Mouse (Mus musculus) limb, embryonic 15.5 days (tissue): Measurements from ENCODE around the gene Rps6ka4. TPM values are rescaled to one million over a fixed set of nuclear protein-coding genes. Genes with fewer than 3 reads are reported as not detected.

ENCODE experiments used
- ATAC-seq: fragments of 200-750 bp; cut with Nextera tagmentation; 2 replicates; pipeline ENCODE4 v1.8.0; 2017; ENCODE audit warnings: low read depth, moderate TSS enrichment; ENCODE audit not compliant: insufficient number of reproducible peaks, low FRiP score, low TSS enrichment
- H3K27ac ChIP-seq: fragments of 300-500 bp; sonication (generic); 2 replicates; pipeline ENCODE4 v1.5.1; 2015; ENCODE audit warnings: moderate library complexity, mild to moderate bottlenecking, inconsistent platforms
- H3K27me3 ChIP-seq: fragments of 300-500 bp; sonication (generic); 2 replicates; pipeline ENCODE4 v1.6.1; 2015; ENCODE audit warnings: inconsistent platforms
- H3K36me3 ChIP-seq: fragments of 300-500 bp; sonication (generic); 2 replicates; pipeline ENCODE4 v1.6.1; 2015; ENCODE audit warnings: inconsistent platforms
- H3K4me1 ChIP-seq: fragments of 300-500 bp; sonication (generic); 2 replicates; pipeline ENCODE4 v1.6.1; 2015; ENCODE audit warnings: inconsistent platforms
- H3K4me2 ChIP-seq: fragments of 300-500 bp; sonication (generic); 2 replicates; pipeline ENCODE4 v1.6.1; 2015; ENCODE audit warnings: mild to moderate bottlenecking, inconsistent platforms
- H3K4me3 ChIP-seq: fragments of 300-500 bp; sonication (generic); 2 replicates; pipeline ENCODE4 v1.5.1; 2015; ENCODE audit warnings: mild to moderate bottlenecking, inconsistent platforms
- H3K9ac ChIP-seq: fragments of 300-500 bp; sonication (generic); 2 replicates; pipeline ENCODE4 v1.6.1; 2015; ENCODE audit warnings: inconsistent platforms
- H3K9me3 ChIP-seq: fragments of 300-500 bp; sonication (generic); 2 replicates; pipeline ENCODE4 v1.6.1; 2016; ENCODE audit warnings: inconsistent platforms
- WGBS: fragments of 180-500 bp; shearing (Covaris S2); methylation state at CpG from one replicate; pipeline ENCODE4 v1.1.7; 2015; 5-methylcytosine and 5-hydroxymethylcytosine counted together
- polyA plus RNA-seq: library from polyadenylated mRNA; unstranded; fragments of >200 nt; fragmentation: Nextera tagmentation; extraction: Ambion mirVana; gene quantifications from 2 replicates; pipeline ENCODE4 v1.2.1, GENCODE M21; 2015

Rps6ka4 gene
- polyA plus RNA-seq, 1 experiment from 2014 or later: 33.5 TPM

- H3K36me3 ChIP-seq: no peaks in the 10 kb centered on the region
- H3K27ac ChIP-seq: no peak within 1 kb of the TSS
- H3K4me3 ChIP-seq: no peak within 1 kb of the TSS
- no peak within 1 kb of the TSS for H3K9ac ChIP-seq
- peaks cover 17% of the 10 kb centered on the region for H3K4me1 ChIP-seq
- H3K4me2 ChIP-seq: no peak within 1 kb of the TSS
- peaks cover 25% of the 10 kb centered on the region for H3K27me3 ChIP-seq
- 73% methylated on average over 7 of the region's 7 CpGs for WGBS
- no peak for ATAC-seq
- no peaks in the 10 kb centered on the region for H3K9me3 ChIP-seq
Observed at GRCm38 (mm10) chr19:6858031-6858430, 17.6 kb upstream of the Rps6ka4 start, which contains the start of gene Ccdc88b. TSS of gene Ccdc88b (minus strand) at chr19:6858211.

GRCm38 (mm10) chr19:6857391-6858005, 17.1 kb upstream of the Rps6ka4 start:
- Histone ChIP-seq H3K27ac (no peak overlapping the region), H3K9ac (no peak overlapping the region), H3K27me3 (peaks cover 25% of the 10 kb centered on the region), H3K4me1 (peaks cover 21% of the 10 kb centered on the region), H3K4me3 (no peak overlapping the region), H3K9me3 (no peaks in the 10 kb centered on the region), H3K4me2 (no peak overlapping the region), H3K36me3 (no peaks in the 10 kb centered on the region)
- ATAC-seq: no peak
- WGBS: 72% methylated on average over 9 of the region's 9 CpGs

DNA sequence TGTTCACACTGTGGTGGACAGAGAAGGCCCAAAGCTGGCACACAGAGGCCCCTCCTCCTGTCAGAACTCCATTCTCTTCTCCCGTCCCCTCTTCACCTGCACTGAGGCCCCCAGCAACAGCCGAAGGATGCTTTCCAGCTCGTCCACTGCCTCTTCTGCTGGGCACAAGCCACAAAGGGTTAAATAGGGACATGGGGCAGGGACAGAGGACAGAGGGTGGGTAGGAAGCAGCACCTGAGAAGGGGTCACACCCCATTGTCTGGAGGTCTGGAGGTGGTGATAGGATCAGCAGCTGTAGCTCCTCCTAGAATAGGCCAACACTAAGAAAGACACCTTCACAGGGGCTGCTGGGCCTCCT, 16.5 kb upstream of the Rps6ka4 start:
- H3K9ac ChIP-seq: no peak overlapping the region
- WGBS: 66% methylated on average over 3 of the region's 3 CpGs
- H3K4me3 ChIP-seq: no peak overlapping the region
- ATAC-seq: no peak
- H3K36me3 ChIP-seq: no peaks in the 10 kb centered on the region
- H3K27ac ChIP-seq: no peak overlapping the region
- no peak overlapping the region for H3K4me2 ChIP-seq
- H3K4me1 ChIP-seq: peaks cover 21% of the 10 kb centered on the region
- H3K27me3 ChIP-seq: peaks cover 25% of the 10 kb centered on the region
- H3K9me3 ChIP-seq: no peaks in the 10 kb centered on the region

DNA sequence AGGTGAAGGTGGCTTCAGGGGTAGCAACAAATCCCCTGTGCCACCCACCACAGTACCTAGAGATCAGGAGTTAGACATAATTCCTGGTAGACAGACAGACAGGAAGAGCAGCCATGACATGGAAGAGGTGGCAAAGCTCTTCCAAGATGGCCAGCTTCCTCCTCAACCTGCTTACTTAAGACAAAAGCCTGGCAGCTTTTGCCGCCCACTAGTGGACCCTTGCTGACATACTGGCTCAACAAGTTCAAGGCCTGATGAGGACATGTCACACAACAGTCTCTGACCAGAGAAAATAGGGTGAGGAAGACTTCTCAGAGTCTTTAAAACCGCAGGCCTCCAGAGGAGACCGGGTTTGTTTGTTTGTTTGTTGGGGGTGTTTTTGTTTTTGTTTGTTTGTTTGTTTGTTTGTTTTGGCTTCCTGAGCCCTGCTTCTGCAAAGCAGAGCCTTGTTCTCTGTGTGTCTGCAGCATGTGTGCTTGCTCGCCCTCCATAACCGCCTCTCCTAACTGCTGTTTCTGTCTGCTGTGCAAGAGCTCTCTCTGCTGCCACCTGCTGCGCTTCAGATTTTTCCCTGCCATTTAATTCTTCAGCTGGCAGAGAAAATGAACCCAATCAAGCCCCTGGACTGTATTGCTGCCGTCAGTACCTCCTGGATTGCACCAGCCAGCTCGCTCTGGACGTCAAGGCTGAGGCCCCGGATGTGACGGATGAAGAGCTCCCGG, 16.0 kb upstream of the Rps6ka4 start:
- Histone ChIP-seq H3K9ac (no peak overlapping the region), H3K4me1 (peaks cover 21% of the 10 kb centered on the region), H3K4me3 (no peak overlapping the region), H3K9me3 (no peaks in the 10 kb centered on the region), H3K27ac (no peak overlapping the region), H3K36me3 (no peaks in the 10 kb centered on the region), H3K27me3 (peaks cover 25% of the 10 kb centered on the region), H3K4me2 (no peak overlapping the region)
- WGBS: 45% methylated on average over 12 of the region's 12 CpGs
- no peak for ATAC-seq

GRCm38 (mm10) chr19:6855225-6856031, 15.0 kb upstream of the Rps6ka4 start:
- H3K27me3 ChIP-seq: peaks cover 30% of the 10 kb centered on the region
- no peak overlapping the region for H3K9ac ChIP-seq
- ATAC-seq: no peak
- peak overlapping the region; percentile 22 for H3K4me3 ChIP-seq
- peak overlapping the region; percentile 39 for H3K4me2 ChIP-seq
- 9% methylated on average over 38 of the region's 38 CpGs for WGBS
- H3K9me3 ChIP-seq: no peaks in the 10 kb centered on the region
- H3K36me3 ChIP-seq: no peaks in the 10 kb centered on the region
- H3K4me1 ChIP-seq: peaks cover 21% of the 10 kb centered on the region
- H3K27ac ChIP-seq: no peak overlapping the region

- no peak overlapping the region for H3K9ac ChIP-seq
- H3K36me3 ChIP-seq: no peaks in the 10 kb centered on the region
- peaks cover 38% of the 10 kb centered on the region for H3K27me3 ChIP-seq
- no peak for ATAC-seq
- H3K4me3 ChIP-seq: no peak overlapping the region
- no peak overlapping the region for H3K27ac ChIP-seq
- H3K9me3 ChIP-seq: no peaks in the 10 kb centered on the region
- 89% methylated on average over 12 of the region's 12 CpGs for WGBS
- no peak overlapping the region for H3K4me2 ChIP-seq
- peaks cover 21% of the 10 kb centered on the region for H3K4me1 ChIP-seq
Observed at GRCm38 (mm10) chr19:6854658-6855057, 14.2 kb upstream of the Rps6ka4 start.

DNA sequence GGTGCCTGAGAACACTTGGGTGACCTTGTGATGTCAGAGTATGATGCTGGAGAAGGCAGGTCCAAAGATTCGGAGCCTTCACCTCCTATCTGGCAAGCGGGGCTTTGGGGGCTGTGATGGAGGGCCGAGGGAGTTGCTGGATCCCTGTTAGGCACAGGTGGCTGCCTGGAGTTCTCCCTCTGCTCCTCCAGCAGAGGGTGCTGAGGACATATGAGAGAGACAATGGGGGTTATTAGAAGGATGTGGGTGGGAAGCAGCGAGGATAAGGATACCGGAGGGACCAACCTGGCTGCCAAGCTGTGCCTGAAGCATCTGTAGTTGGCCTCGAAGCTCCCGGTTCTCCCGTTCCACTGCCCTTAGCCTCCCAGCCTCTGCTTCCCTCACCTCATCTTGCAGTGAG, 13.5 kb upstream of the Rps6ka4 start:
- peaks cover 21% of the 10 kb centered on the region for H3K4me1 ChIP-seq
- 72% methylated on average over 8 of the region's 8 CpGs for WGBS
- ATAC-seq: no peak
- H3K9me3 ChIP-seq: no peaks in the 10 kb centered on the region
- no peaks in the 10 kb centered on the region for H3K36me3 ChIP-seq
- H3K4me3 ChIP-seq: no peak overlapping the region
- H3K27me3 ChIP-seq: peaks cover 45% of the 10 kb centered on the region
- no peak overlapping the region for H3K4me2 ChIP-seq
- H3K27ac ChIP-seq: no peak overlapping the region
- H3K9ac ChIP-seq: no peak overlapping the region

DNA sequence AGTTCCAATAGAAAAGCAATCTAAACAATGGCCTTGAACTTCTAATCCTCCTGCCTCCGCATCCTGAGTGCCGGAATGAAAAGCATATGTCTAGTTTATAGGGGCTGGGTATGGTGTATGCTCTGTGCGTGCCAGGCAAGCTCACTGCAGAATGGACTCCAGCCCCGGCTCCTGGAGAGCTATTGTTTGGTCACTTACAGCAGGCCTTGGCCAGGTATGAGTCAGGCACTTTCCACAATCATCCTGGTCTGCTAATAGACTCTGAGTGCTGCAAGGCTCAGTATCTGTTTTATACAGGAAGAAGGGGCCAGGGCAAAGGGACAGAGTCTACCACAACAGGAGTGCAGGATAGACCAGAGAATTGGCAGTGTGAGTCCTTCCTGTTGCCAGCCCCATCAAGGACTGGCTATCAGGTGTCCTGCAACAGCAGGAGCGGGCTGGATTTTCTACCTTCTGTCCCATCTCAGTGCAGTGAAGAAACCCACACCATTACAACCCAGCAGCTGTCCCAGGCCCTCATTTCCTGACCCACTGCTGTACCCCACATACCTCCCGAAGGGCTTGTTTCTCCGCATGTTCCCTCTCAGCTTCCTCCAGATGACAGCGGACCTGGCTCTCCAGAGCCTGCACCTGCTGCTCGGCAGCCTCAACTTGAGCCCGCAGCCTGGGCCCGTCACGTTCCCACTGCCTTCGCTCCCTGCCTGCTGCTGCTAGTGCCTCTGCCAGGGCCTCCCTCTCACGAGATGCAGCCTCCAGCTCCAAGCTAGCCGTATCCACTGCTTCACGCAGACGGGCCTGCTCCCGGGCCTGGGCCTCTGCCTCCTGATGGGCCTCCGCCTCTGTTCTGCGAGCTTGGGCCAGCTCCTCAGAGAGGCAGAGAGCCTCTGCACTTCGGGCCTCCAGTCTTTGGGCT, 12.2 kb upstream of the Rps6ka4 start:
- no peak overlapping the region for H3K4me3 ChIP-seq
- WGBS: 57% methylated on average over 21 of the region's 21 CpGs
- no peak for ATAC-seq
- no peaks in the 10 kb centered on the region for H3K36me3 ChIP-seq
- peaks cover 58% of the 10 kb centered on the region for H3K27me3 ChIP-seq
- no peak overlapping the region for H3K4me2 ChIP-seq
- 0 out of 2 replicates have a peak overlapping the region, but pooled peaks have one; percentile 11 for H3K27ac ChIP-seq
- no peak overlapping the region for H3K9ac ChIP-seq
- no peaks in the 10 kb centered on the region for H3K9me3 ChIP-seq
- H3K4me1 ChIP-seq: peaks cover 31% of the 10 kb centered on the region

DNA sequence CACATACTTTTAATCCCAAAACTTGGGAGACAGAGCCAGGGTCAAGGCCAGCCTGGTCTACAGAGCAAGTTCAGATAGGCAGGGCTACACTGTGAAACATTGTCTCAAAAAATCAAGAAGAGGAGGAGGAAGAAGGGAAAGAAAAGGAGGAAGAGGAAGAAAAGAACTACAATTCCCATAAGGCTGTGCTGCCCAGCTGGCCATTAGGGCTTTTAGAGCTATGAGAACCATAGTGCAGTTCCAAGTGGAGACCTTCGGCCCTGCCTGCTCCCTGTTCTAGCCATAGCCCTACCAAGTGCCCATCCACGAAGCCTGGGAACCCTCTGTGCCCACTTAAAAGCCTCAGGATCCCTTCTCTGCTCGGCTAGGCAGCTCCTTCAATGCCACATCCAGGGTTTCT, 11.1 kb upstream of the Rps6ka4 start:
- WGBS: 78% methylated on average over 3 of the region's 3 CpGs
- Histone ChIP-seq H3K4me3 (no peak overlapping the region), H3K27ac (no peak overlapping the region), H3K36me3 (no peaks in the 10 kb centered on the region), H3K27me3 (peaks cover 69% of the 10 kb centered on the region), H3K9ac (no peak overlapping the region), H3K4me1 (peaks cover 35% of the 10 kb centered on the region), H3K9me3 (no peaks in the 10 kb centered on the region), H3K4me2 (no peak overlapping the region)
- ATAC-seq: no peak

DNA sequence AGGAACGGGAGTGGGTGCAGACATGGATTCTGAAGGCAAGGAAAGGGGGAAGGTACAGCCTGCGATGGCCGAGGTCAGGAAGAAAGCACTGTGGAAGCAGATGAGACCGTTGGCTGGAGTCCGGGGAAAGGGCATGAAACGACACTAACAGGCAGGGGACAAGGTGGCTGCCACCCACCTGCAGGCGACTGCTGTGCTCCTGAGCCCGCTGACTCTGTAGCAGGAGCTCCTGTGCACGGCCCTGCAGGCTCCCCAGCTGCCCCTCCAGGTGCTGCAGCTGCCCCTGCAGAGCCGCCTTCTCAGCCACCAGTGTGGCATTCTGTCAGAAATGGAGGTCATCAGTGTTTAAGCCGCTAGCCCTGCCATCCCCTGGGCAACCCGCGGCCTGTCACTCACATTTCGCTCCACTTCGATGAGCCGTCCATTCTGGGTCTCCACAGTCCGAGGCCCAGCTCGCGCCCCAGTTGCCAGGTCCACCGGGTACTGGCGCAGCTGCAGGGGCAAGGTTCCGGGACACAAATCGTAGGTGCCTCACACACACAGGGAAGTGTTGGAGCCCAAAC, 9.2 kb upstream of the Rps6ka4 start:
- no peak overlapping the region for H3K9ac ChIP-seq
- WGBS: 73% methylated on average over 23 of the region's 23 CpGs
- H3K4me2 ChIP-seq: no peak overlapping the region

GRCm38 (mm10) chr19:6847841-6848517, 7.5 kb upstream of the Rps6ka4 start:
- 5% methylated on average over 31 of the region's 31 CpGs for WGBS
- peaks cover 72% of the 10 kb centered on the region for H3K27me3 ChIP-seq
- no peak for ATAC-seq

More for the DNA sequence above, 9.2 kb upstream of the Rps6ka4 start:
- peaks cover 20% of the 10 kb centered on the region for H3K4me1 ChIP-seq
- no peaks in the 10 kb centered on the region for H3K9me3 ChIP-seq
- H3K36me3 ChIP-seq: no peaks in the 10 kb centered on the region
- peaks cover 71% of the 10 kb centered on the region for H3K27me3 ChIP-seq
- H3K27ac ChIP-seq: no peak overlapping the region
- ATAC-seq: no peak
- H3K4me3 ChIP-seq: no peak overlapping the region

More at GRCm38 (mm10) chr19:6847841-6848517, 7.5 kb upstream of the Rps6ka4 start:
- peak overlapping the region; percentile 42 for H3K4me2 ChIP-seq
- H3K9me3 ChIP-seq: no peaks in the 10 kb centered on the region
- H3K4me1 ChIP-seq: peaks cover 18% of the 10 kb centered on the region
- H3K4me3 ChIP-seq: peak overlapping the region; percentile 10; the same call in 1 of the 2 replicates
- no peak overlapping the region for H3K27ac ChIP-seq
- no peak overlapping the region for H3K9ac ChIP-seq
- H3K36me3 ChIP-seq: no peaks in the 10 kb centered on the region
